Mouse (Mus musculus): ENCODE measurements around the gene Ypel4.

DNA sequence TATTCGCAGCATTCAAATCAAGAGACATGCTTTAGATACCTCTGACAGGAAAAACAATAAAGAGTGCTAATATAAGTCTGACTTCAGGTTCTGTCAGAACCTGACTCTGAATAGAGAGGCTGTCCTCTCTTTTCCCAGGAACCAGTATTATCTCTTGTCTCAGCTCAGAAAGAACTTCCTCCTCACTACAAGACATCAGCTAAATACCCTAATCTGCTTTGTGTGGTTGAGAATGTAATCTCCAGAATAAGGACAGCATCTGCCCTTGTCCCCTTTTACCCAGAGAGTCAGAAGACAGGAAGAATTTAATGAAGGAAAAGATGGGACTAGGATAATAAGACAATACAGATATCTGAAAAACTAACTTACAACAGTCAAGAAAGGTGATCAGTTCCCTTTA lies 30.4 kb upstream of the Ypel4 start:
- no peak for TF ChIP-seq CTCF (IDR thresholded peaks at IDR 0.05; ENCODE audit: low read depth)
- no peak for TF ChIP-seq EP300 (optimal IDR thresholded peaks at IDR 0.05)
